Mouse (Mus musculus) skeletal muscle tissue, adult 2 months (tissue): ENCODE data around the gene Mrpl57.

Experiments used
- DNase-seq: peaks from one replicate; pipeline ENCODE4 v3.0.0-alpha.2; 2012; ENCODE audit warnings: low read depth, low spot score

The Mrpl57 gene

GRCm38 (mm10) chr14:57859520-57859919, 33.5 kb downstream of the Mrpl57 start:
- no peak for DNase-seq

DNA sequence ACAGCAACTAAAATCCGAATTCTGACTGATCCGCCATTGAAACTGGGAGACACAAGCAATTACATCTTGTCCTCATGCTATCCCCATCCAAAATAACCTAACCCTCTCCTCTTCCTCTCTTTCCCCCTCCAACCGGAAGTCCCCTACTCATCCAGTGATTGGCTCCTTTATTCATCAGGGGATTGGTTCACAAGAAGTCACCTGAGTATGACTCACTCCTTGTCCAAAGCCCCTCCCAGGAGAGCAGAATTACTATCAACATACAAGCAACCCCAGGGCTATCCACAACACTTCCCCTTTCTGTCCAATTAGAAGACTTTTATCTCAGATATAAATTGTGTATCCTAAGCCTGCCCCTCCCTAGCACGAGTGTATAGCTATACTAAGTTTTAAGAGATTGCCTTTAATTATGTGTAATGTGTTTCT, 36.0 kb downstream of the Mrpl57 start:
- DNase-seq: no peak

DNA sequence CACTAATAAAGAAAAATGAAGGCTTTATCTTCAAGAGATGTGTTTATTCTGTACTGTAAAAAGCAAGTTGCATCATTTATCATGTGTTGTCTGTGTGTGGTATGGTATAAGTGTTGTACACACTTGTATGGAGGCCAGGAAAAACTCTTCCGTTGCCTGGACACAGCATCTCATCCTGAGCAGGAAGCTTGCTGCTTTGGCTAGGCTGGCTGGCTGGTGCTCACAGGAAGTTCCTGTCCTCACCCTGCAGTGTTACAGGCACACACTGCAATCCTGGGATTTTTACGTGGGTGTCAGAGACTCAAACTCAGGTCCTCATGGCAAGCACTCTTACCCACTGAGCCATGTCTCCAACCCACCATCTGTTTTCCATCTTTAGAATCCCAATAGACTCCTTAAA, 37.1 kb downstream of the Mrpl57 start:
- DNase-seq: peak; percentile 12

- no peak for DNase-seq
Observed at GRCm38 (mm10) chr14:57865256-57865655, 39.2 kb downstream of the Mrpl57 start.

DNA sequence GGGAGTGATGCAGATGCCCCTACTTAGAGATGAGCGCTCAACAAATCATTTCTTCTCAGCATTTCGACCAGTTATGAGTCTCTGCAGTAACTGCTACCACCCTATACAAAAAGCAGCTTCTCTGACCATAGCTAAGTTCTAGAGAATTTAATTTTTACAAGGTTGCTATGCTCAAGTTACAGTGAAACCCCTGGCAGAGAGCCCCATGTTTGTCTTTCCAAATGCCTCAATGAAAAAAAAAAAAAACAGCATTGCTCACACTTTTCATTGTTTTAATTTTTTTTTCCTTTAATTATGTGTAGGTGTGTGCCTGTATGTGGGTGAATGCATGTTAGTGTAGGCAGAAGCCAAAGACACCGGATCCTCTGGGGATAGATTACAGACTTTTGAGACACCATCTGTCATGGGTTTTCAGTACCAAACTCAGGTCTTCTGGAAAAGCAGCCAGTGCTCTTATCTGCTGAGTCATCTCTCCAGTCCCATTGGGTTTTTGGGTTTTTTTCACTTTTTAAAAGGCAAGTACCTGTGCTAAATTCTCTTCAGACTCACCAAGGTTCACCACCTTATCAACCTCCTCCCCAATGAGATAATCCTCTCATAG, 40.7 kb downstream of the Mrpl57 start:
- no peak for DNase-seq

- no peak for DNase-seq
Observed at GRCm38 (mm10) chr14:57877921-57878320, 51.9 kb downstream of the Mrpl57 start.
